ENCODE assay signal across 27 mouse cellular contexts in genomic region chr2:59969099-59969498, GRCm38 (mm10).
DNase-seq lines count a peak whose midpoint lies in the region; ATAC-seq and TF ChIP-seq lines count a peak whose summit lies in the region.
"Had no signal": no experiment of that assay in that cellular context is flagged by ENCODE, and none has a peak within 500 bp of the region (broad histone marks: within the 10 kb centered on the region; RNA-seq: fewer than 3 reads in every experiment).

No protein-coding gene starts in this region.

- peak; percentile 89 for ATAC-seq in inflammation-experienced regulatory T-cells, adult 6 months
- no peak for ATAC-seq in intestine, embryonic 16.5 days
- ATAC-seq: forebrain, embryonic 14.5 days; intestine, postnatal 0 days; liver, embryonic 12.5 days had no signal

- H3K4me2 ChIP-seq in intestine, embryonic 16.5 days (ENCODE audit: low read depth, low read length), result no peak overlapping the region
- H3K4me2 ChIP-seq: embryonic facial prominence, embryonic 15.5 days; heart, embryonic 11.5 days; hindbrain, embryonic 15.5 days; limb, embryonic 13.5 days; liver, embryonic 12.5 days; stomach, embryonic 15.5 days had no signal

- H3K27ac ChIP-seq in heart, adult 2 months, result peak overlapping the region; percentile 51
- no peak overlapping the region for H3K27ac ChIP-seq in heart, embryonic 10.5 days
- H3K27ac ChIP-seq in bone marrow macrophage, adult 2 months (ENCODE audit: insufficient read depth, low read depth, low read length), result peak overlapping the region; percentile 18; the same call in 1 of the 2 replicates
- H3K27ac ChIP-seq in intestine, embryonic 16.5 days (ENCODE audit: low read length), result no peak overlapping the region
- H3K27ac ChIP-seq: embryonic facial prominence, embryonic 15.5 days; hindbrain, embryonic 15.5 days; layer of hippocampus, adult 2 months; limb, embryonic 13.5 days; liver, embryonic 12.5 days; stomach, embryonic 15.5 days had no signal

- no peak for DNase-seq in heart, adult 2 months
- no peak for DNase-seq in heart, embryonic 10.5 days (ENCODE audit: low spot score)
- no peak for DNase-seq in cerebellum, adult 9-10 months
- DNase-seq in cerebellum, adult 11 months, result no peak
- DNase-seq: adrenal gland, postnatal 36 days; cerebellum, adult 8-10 months; gastrocnemius, postnatal 36 days; kidney, postnatal 25 days; layer of hippocampus, postnatal 36 days; lung, adult 18-20 months; lung, postnatal 14 days; midbrain, embryonic 14.5 days; right cerebral cortex, adult 18-20 months; thymus, postnatal 25 days had no signal

- TF ChIP-seq POLR2A in heart, adult 2 months (IDR thresholded peaks at IDR 0.05; ENCODE audit: insufficient read depth, low read depth, low read length), result no peak
- TF ChIP-seq POLR2A in bone marrow macrophage, adult 2 months (IDR thresholded peaks at IDR 0.05; ENCODE audit: borderline replicate concordance, low read depth, low read length), result no peak

- no peak overlapping the region for H3K4me3 ChIP-seq in heart, adult 2 months
- no peak overlapping the region for H3K4me3 ChIP-seq in heart, embryonic 10.5 days
- peak overlapping the region; percentile 46 for H3K4me3 ChIP-seq in bone marrow macrophage, adult 2 months (ENCODE audit: insufficient read depth, low read length)
- H3K4me3 ChIP-seq in intestine, embryonic 16.5 days (ENCODE audit: low read length), result no peak overlapping the region
- H3K4me3 ChIP-seq: embryonic facial prominence, embryonic 15.5 days; hindbrain, embryonic 15.5 days; layer of hippocampus, adult 2 months; limb, embryonic 13.5 days; liver, embryonic 12.5 days; myocyte; stomach, embryonic 15.5 days had no signal

- H3K9me3 ChIP-seq in heart, embryonic 10.5 days, result no peaks in the 10 kb centered on the region
- H3K9me3 ChIP-seq in intestine, embryonic 16.5 days (ENCODE audit: control insufficient read depth, low read length), result no peaks in the 10 kb centered on the region
- H3K9me3 ChIP-seq: embryonic facial prominence, embryonic 15.5 days; hindbrain, embryonic 15.5 days; limb, embryonic 13.5 days; liver, embryonic 12.5 days; stomach, embryonic 15.5 days had no signal

- H3K4me1 ChIP-seq in heart, adult 2 months (ENCODE audit: control insufficient read depth, insufficient read depth, low read length), result peaks cover 9% of the 10 kb centered on the region
- H3K4me1 ChIP-seq in heart, embryonic 10.5 days, result peaks cover 30% of the 10 kb centered on the region
- peaks cover 22% of the 10 kb centered on the region for H3K4me1 ChIP-seq in bone marrow macrophage, adult 2 months (ENCODE audit: control insufficient read depth, insufficient read depth, low read length)
- no peaks in the 10 kb centered on the region for H3K4me1 ChIP-seq in intestine, embryonic 16.5 days (ENCODE audit: control insufficient read depth, insufficient read depth, low read length)
- H3K4me1 ChIP-seq: embryonic facial prominence, embryonic 15.5 days; hindbrain, embryonic 15.5 days; stomach, embryonic 15.5 days had no signal

- TF ChIP-seq EP300 in heart, adult 2 months (IDR thresholded peaks at IDR 0.05; ENCODE audit: insufficient read depth, low read depth, low read length), result no peak

- intact Hi-C loops in heart, adult 2 months (cut with DNase I), result loop anchor here (5.0 kb wide), 1 partner anchor 158 kb away; no protein-coding TSS in a partner anchor

- no peaks in the 10 kb centered on the region for H3K79me2 ChIP-seq in heart, adult 2 months (replicated peaks; ENCODE audit: control insufficient read depth, insufficient read depth, low read length)

- H3K27me3 ChIP-seq in heart, adult 2 months (ENCODE audit: control insufficient read depth, insufficient read depth, low read length), result no peaks in the 10 kb centered on the region
- no peaks in the 10 kb centered on the region for H3K27me3 ChIP-seq in heart, embryonic 10.5 days (ENCODE audit: insufficient read depth, poor library complexity, severe bottlenecking)
- H3K27me3 ChIP-seq in intestine, embryonic 16.5 days (replicated peaks; ENCODE audit: control insufficient read depth, insufficient read depth, low read length), result no peaks in the 10 kb centered on the region
- H3K27me3 ChIP-seq: embryonic facial prominence, embryonic 15.5 days; hindbrain, embryonic 15.5 days; limb, embryonic 13.5 days; liver, embryonic 12.5 days; stomach, embryonic 15.5 days had no signal

- no peak for TF ChIP-seq CTCF in heart, adult 2 months (IDR thresholded peaks at IDR 0.05)
- no peak for TF ChIP-seq CTCF in bone marrow macrophage, adult 2 months (IDR thresholded peaks at IDR 0.05; ENCODE audit: low read depth, low read length)

- WGBS in heart, adult 2 months, result 61% methylated on average over 10 of the region's 10 CpGs
- 76% methylated on average over 10 of the region's 10 CpGs for WGBS in heart, embryonic 10.5 days
- 88% methylated on average over 10 of the region's 10 CpGs for WGBS in intestine, embryonic 16.5 days

- H3K36me3 ChIP-seq in heart, adult 2 months (ENCODE audit: control insufficient read depth, insufficient read depth, low read length), result 0 out of 2 replicates have a peak, but pooled peaks cover 2% of the 10 kb centered on the region
- H3K36me3 ChIP-seq in heart, embryonic 10.5 days, result peaks cover 24% of the 10 kb centered on the region
- 0 out of 2 replicates have a peak, but pooled peaks cover 3% of the 10 kb centered on the region for H3K36me3 ChIP-seq in intestine, embryonic 16.5 days (ENCODE audit: control insufficient read depth, insufficient read depth, low read length)

- H3K9ac ChIP-seq in heart, adult 2 months (ENCODE audit: low read depth, low read length), result no peak overlapping the region
- no peak overlapping the region for H3K9ac ChIP-seq in intestine, embryonic 16.5 days (ENCODE audit: low read depth, low read length)
- H3K9ac ChIP-seq: embryonic facial prominence, embryonic 15.5 days; hindbrain, embryonic 15.5 days; limb, embryonic 13.5 days; liver, embryonic 12.5 days; stomach, embryonic 15.5 days had no signal

Comparison
In these comparisons a context has a peak if more than half of its experiments do, and no peak if none do; other contexts are left out.
1. H3K27ac ChIP-seq: peak in heart, adult 2 months (single experiment) and bone marrow macrophage, adult 2 months (single experiment); none in heart, embryonic 10.5 days (single experiment) and intestine, embryonic 16.5 days (single experiment).